Mouse (Mus musculus): ENCODE measurements around the gene Tut1. TPM values are rescaled to one million over a fixed set of nuclear protein-coding genes. Genes with fewer than 3 reads are reported as not detected.

Tut1 gene
- total RNA-seq, 1 experiment: 42.6 TPM

DNA sequence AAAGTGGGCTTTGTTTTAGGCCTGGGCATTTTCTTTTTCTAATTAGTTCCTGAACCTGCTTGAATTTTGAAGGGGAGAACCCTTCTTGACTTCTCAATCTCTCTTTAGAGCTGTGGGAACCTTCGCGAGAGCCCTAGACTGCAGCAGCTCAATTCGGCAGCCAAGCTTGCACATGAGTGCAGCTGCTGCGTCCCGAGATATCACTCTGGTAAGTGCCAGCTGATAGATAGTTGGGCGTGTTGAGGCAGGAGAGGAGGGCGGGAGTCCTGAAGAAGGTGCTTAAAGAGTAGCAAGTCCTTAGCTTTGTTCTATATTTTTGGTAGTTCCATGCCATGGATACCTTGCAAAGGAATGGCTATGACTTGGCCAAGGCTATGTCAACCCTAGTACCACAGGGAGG is 6.7 kb upstream of the Tut1 start:
- Histone ChIP-seq H3K9ac (ENCODE audit: insufficient read depth, low read depth, low read length, poor library complexity, severe bottlenecking) (no peak overlapping the region), H3K9me3 (ENCODE audit: control insufficient read depth, insufficient read depth, low read depth, low read length) (no peaks in the 10 kb centered on the region), H3K27ac (ENCODE audit: insufficient read depth, low read depth, low read length, poor library complexity, severe bottlenecking) (no peak overlapping the region), H3K4me1 (ENCODE audit: control insufficient read depth in 2 of 2, insufficient read depth in 2 of 2, low read length in 2 of 2, poor library complexity in 1 of 2) (peaks cover 5 to 6% of the 10 kb centered on the region in 2 experiments; a peak in 3 of 4 replicates), H3K4me3 (ENCODE audit: insufficient read depth in 1 of 2, low read depth in 1 of 2, low read length in 2 of 2, poor library complexity in 1 of 2, severe bottlenecking in 1 of 2) (no peak overlapping the region), H3K36me3 (ENCODE audit: control insufficient read depth, insufficient read depth, low read length, poor library complexity, severe bottlenecking) (peaks cover 61% of the 10 kb centered on the region)
- TF ChIP-seq HCFC1 (IDR thresholded peaks at IDR 0.05; ENCODE audit: borderline replicate concordance, insufficient read depth, low read length) (no peak), CHD2 (IDR thresholded peaks at IDR 0.05; ENCODE audit: low read depth, low read length) (no peak), ZNF384 (IDR thresholded peaks at IDR 0.05; ENCODE audit: low read depth, low read length) (no peak), ZC3H11A (IDR thresholded peaks at IDR 0.05; ENCODE audit: borderline replicate concordance, low read depth, low read length) (no peak), MAFK (IDR thresholded peaks at IDR 0.05; ENCODE audit: insufficient read depth, low read depth, low read length) (no peak)
- in situ Hi-C loops (cut with MboI; ENCODE audit: low sequenced_read_pairs in 2 of 2, unreplicated experiment in 2 of 2): no loop called here
- no peak for DNase-seq (ENCODE audit: low read depth, low spot score)

GRCm38 (mm10) chr19:8950190-8950589 is 3.5 kb upstream of the Tut1 start:
- Histone ChIP-seq H3K9ac (ENCODE audit: insufficient read depth, low read depth, low read length, poor library complexity, severe bottlenecking) (no peak overlapping the region), H3K4me3 (ENCODE audit: insufficient read depth in 1 of 2, low read depth in 1 of 2, low read length in 2 of 2, poor library complexity in 1 of 2, severe bottlenecking in 1 of 2) (no peak overlapping the region), H3K36me3 (ENCODE audit: control insufficient read depth, insufficient read depth, low read length, poor library complexity, severe bottlenecking) (peaks cover 57% of the 10 kb centered on the region), H3K9me3 (ENCODE audit: control insufficient read depth, insufficient read depth, low read depth, low read length) (no peaks in the 10 kb centered on the region), H3K27ac (ENCODE audit: insufficient read depth, low read depth, low read length, poor library complexity, severe bottlenecking) (no peak overlapping the region), H3K4me1 (ENCODE audit: control insufficient read depth in 2 of 2, insufficient read depth in 2 of 2, low read length in 2 of 2, poor library complexity in 1 of 2) (no peaks in the 10 kb centered on the region)
- TF ChIP-seq HCFC1 (IDR thresholded peaks at IDR 0.05; ENCODE audit: borderline replicate concordance, insufficient read depth, low read length) (no peak), ZC3H11A (IDR thresholded peaks at IDR 0.05; ENCODE audit: borderline replicate concordance, low read depth, low read length) (no peak), CHD2 (IDR thresholded peaks at IDR 0.05; ENCODE audit: low read depth, low read length) (no peak), MAFK (IDR thresholded peaks at IDR 0.05; ENCODE audit: insufficient read depth, low read depth, low read length) (no peak), ZNF384 (IDR thresholded peaks at IDR 0.05; ENCODE audit: low read depth, low read length) (no peak)
- in situ Hi-C loops (cut with MboI; ENCODE audit: low sequenced_read_pairs in 2 of 2, unreplicated experiment in 2 of 2): no loop called here
- no peak for DNase-seq (ENCODE audit: low read depth, low spot score)

GRCm38 (mm10) chr19:8952241-8952640 is 1.4 kb upstream of the Tut1 start:
- no peak for TF ChIP-seq CHD2 (IDR thresholded peaks at IDR 0.05; ENCODE audit: low read depth, low read length)
- no peak for TF ChIP-seq HCFC1 (IDR thresholded peaks at IDR 0.05; ENCODE audit: borderline replicate concordance, insufficient read depth, low read length)
- no peak for TF ChIP-seq MAFK (IDR thresholded peaks at IDR 0.05; ENCODE audit: insufficient read depth, low read depth, low read length)
- TF ChIP-seq ZC3H11A (IDR thresholded peaks at IDR 0.05; ENCODE audit: borderline replicate concordance, low read depth, low read length): no peak
- no peak for TF ChIP-seq ZNF384 (IDR thresholded peaks at IDR 0.05; ENCODE audit: low read depth, low read length)
- Histone ChIP-seq H3K27ac (ENCODE audit: insufficient read depth, low read depth, low read length, poor library complexity, severe bottlenecking) (no peak overlapping the region), H3K9ac (ENCODE audit: insufficient read depth, low read depth, low read length, poor library complexity, severe bottlenecking) (no peak overlapping the region), H3K36me3 (ENCODE audit: control insufficient read depth, insufficient read depth, low read length, poor library complexity, severe bottlenecking) (peaks cover 42% of the 10 kb centered on the region), H3K4me1 (ENCODE audit: control insufficient read depth in 2 of 2, insufficient read depth in 2 of 2, low read length in 2 of 2, poor library complexity in 1 of 2) (no peaks in the 10 kb centered on the region), H3K4me3 (ENCODE audit: insufficient read depth in 1 of 2, low read depth in 1 of 2, low read length in 2 of 2, poor library complexity in 1 of 2, severe bottlenecking in 1 of 2) (no peak overlapping the region), H3K9me3 (ENCODE audit: control insufficient read depth, insufficient read depth, low read depth, low read length) (no peaks in the 10 kb centered on the region)
- no peak for DNase-seq (ENCODE audit: low read depth, low spot score)
- in situ Hi-C loops (cut with MboI; ENCODE audit: low sequenced_read_pairs in 2 of 2, unreplicated experiment in 2 of 2): no loop called here

GRCm38 (mm10) chr19:8954171-8954570 is 524 bp downstream of the Tut1 start:
- DNase-seq (ENCODE audit: low read depth, low spot score): no peak

GRCm38 (mm10) chr19:8962256-8962655 is 8.6 kb downstream of the Tut1 start:
- H3K9ac ChIP-seq (ENCODE audit: insufficient read depth, low read depth, low read length, poor library complexity, severe bottlenecking): no peak overlapping the region
- peaks cover 0 to 6% of the 10 kb centered on the region in 2 experiments; a peak in 1 of 4 replicates for H3K4me1 ChIP-seq (ENCODE audit: control insufficient read depth in 2 of 2, insufficient read depth in 2 of 2, low read length in 2 of 2, poor library complexity in 1 of 2)
- H3K4me3 ChIP-seq (ENCODE audit: insufficient read depth in 1 of 2, low read depth in 1 of 2, low read length in 2 of 2, poor library complexity in 1 of 2, severe bottlenecking in 1 of 2): no peak overlapping the region
- DNase-seq (ENCODE audit: low read depth, low spot score): no peak
- H3K27ac ChIP-seq (ENCODE audit: insufficient read depth, low read depth, low read length, poor library complexity, severe bottlenecking): no peak overlapping the region
- in situ Hi-C loops (cut with MboI; ENCODE audit: low sequenced_read_pairs in 2 of 2, unreplicated experiment in 2 of 2): no loop called here
- H3K9me3 ChIP-seq (ENCODE audit: control insufficient read depth, insufficient read depth, low read depth, low read length): no peaks in the 10 kb centered on the region
- H3K36me3 ChIP-seq (ENCODE audit: control insufficient read depth, insufficient read depth, low read length, poor library complexity, severe bottlenecking): peaks cover 46% of the 10 kb centered on the region
- TF ChIP-seq CHD2 (IDR thresholded peaks at IDR 0.05; ENCODE audit: low read depth, low read length): no peak
- TF ChIP-seq HCFC1 (IDR thresholded peaks at IDR 0.05; ENCODE audit: borderline replicate concordance, insufficient read depth, low read length): no peak
- TF ChIP-seq ZC3H11A (IDR thresholded peaks at IDR 0.05; ENCODE audit: borderline replicate concordance, low read depth, low read length): no peak
- no peak for TF ChIP-seq MAFK (IDR thresholded peaks at IDR 0.05; ENCODE audit: insufficient read depth, low read depth, low read length)
- TF ChIP-seq ZNF384 (IDR thresholded peaks at IDR 0.05; ENCODE audit: low read depth, low read length): no peak

More at GRCm38 (mm10) chr19:8954171-8954570, 524 bp downstream of the Tut1 start:
- H3K27ac ChIP-seq (ENCODE audit: insufficient read depth, low read depth, low read length, poor library complexity, severe bottlenecking): no peak overlapping the region
- peak overlapping the region; percentile 95 to 97 for H3K4me3 ChIP-seq (ENCODE audit: insufficient read depth in 1 of 2, low read depth in 1 of 2, low read length in 2 of 2, poor library complexity in 1 of 2, severe bottlenecking in 1 of 2)
- H3K9me3 ChIP-seq (ENCODE audit: control insufficient read depth, insufficient read depth, low read depth, low read length): no peaks in the 10 kb centered on the region
- in situ Hi-C loops (cut with MboI; ENCODE audit: low sequenced_read_pairs in 2 of 2, unreplicated experiment in 2 of 2): no loop called here
- H3K36me3 ChIP-seq (ENCODE audit: control insufficient read depth, insufficient read depth, low read length, poor library complexity, severe bottlenecking): peaks cover 29% of the 10 kb centered on the region
- H3K4me1 ChIP-seq (ENCODE audit: control insufficient read depth in 2 of 2, insufficient read depth in 2 of 2, low read length in 2 of 2, poor library complexity in 1 of 2): no peaks in the 10 kb centered on the region
- TF ChIP-seq HCFC1 (IDR thresholded peaks at IDR 0.05; ENCODE audit: borderline replicate concordance, insufficient read depth, low read length) (no peak), ZC3H11A (IDR thresholded peaks at IDR 0.05; ENCODE audit: borderline replicate concordance, low read depth, low read length) (no peak), ZNF384 (IDR thresholded peaks at IDR 0.05; ENCODE audit: low read depth, low read length) (no peak)
- peak overlapping the region; percentile 97 for H3K9ac ChIP-seq (ENCODE audit: insufficient read depth, low read depth, low read length, poor library complexity, severe bottlenecking)
